Comparison of ENCODE assay signal across 8 mouse cellular contexts in the genomic region with DNA sequence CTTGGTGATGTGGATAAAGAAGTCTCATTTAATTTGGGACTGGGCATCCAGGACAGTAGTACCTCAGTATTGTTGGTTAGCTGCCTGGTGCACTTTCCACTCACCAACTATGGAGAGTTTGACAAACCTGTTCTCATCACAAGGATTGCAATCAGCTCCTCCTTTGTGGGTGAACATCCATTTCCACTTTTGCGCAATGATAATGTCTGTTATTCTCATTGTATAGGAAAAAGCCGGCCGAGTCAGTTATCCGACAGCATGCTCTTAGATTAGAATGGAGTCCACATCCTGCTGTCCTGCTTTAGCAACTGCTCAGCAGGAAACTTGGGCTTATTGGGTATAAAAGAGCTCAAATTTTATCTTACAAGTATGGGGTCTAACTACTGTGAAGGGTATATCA. TPM values are rescaled to one million over a fixed set of nuclear protein-coding genes. Genes with fewer than 3 reads are reported as not detected.
DNase-seq lines count a peak whose midpoint lies in the region; ATAC-seq lines count a peak whose summit lies in the region.

No protein-coding gene starts in this region.

- H3K9me3 ChIP-seq in heart, embryonic 11.5 days (replicated peaks; ENCODE audit: control insufficient read depth, low read length): no peaks in the 10 kb centered on the region
- no peaks in the 10 kb centered on the region for H3K9me3 ChIP-seq in embryonic facial prominence, embryonic 11.5 days (replicated peaks; ENCODE audit: control insufficient read depth, low read length)
- H3K9me3 ChIP-seq in hindbrain, embryonic 15.5 days: no peaks in the 10 kb centered on the region
- no peaks in the 10 kb centered on the region for H3K9me3 ChIP-seq in midbrain, embryonic 13.5 days

- H3K27me3 ChIP-seq in heart, embryonic 11.5 days (ENCODE audit: control insufficient read depth, insufficient read depth, low read length): no peaks in the 10 kb centered on the region
- H3K27me3 ChIP-seq in embryonic facial prominence, embryonic 11.5 days (ENCODE audit: control insufficient read depth, insufficient read depth, low read length): no peaks in the 10 kb centered on the region
- H3K27me3 ChIP-seq in hindbrain, embryonic 15.5 days: no peaks in the 10 kb centered on the region
- H3K27me3 ChIP-seq in midbrain, embryonic 13.5 days: no peaks in the 10 kb centered on the region

- intact Hi-C loops in heart, postnatal 14 days (cut with DNase I): loop anchor here (2.0 to 5.0 kb wide), 2 partner anchors 30 to 121 kb away; a partner anchor contains a TSS

- no peaks in the 10 kb centered on the region for H3K4me1 ChIP-seq in heart, embryonic 11.5 days (ENCODE audit: control insufficient read depth, insufficient read depth, low read length)
- no peaks in the 10 kb centered on the region for H3K4me1 ChIP-seq in embryonic facial prominence, embryonic 11.5 days (ENCODE audit: control insufficient read depth, insufficient read depth, low read length)
- peaks cover 20% of the 10 kb centered on the region for H3K4me1 ChIP-seq in hindbrain, embryonic 15.5 days (replicated peaks)
- H3K4me1 ChIP-seq in midbrain, embryonic 13.5 days (replicated peaks): peaks cover 27% of the 10 kb centered on the region

- DNase-seq in heart, postnatal 14 days: no peak
- DNase-seq in embryonic facial prominence, embryonic 11.5 days (ENCODE audit: low spot score): no peak
- no peak for DNase-seq in spleen, postnatal 14 days (ENCODE audit: low spot score in 2 of 2)
- no peak for DNase-seq in retina, embryonic 14.5 days (ENCODE audit: low spot score)
- DNase-seq in yolk sac, embryonic 10.5 days (ENCODE audit: low spot score): no peak

- H3K36me3 ChIP-seq in heart, embryonic 11.5 days (ENCODE audit: control insufficient read depth, insufficient read depth, low read length): peaks cover 20% of the 10 kb centered on the region
- H3K36me3 ChIP-seq in embryonic facial prominence, embryonic 11.5 days (replicated peaks; ENCODE audit: control insufficient read depth, insufficient read depth, low read depth, low read length): peaks cover 2% of the 10 kb centered on the region; the same call in 1 of the 2 replicates
- H3K36me3 ChIP-seq in hindbrain, embryonic 15.5 days: peaks cover 35% of the 10 kb centered on the region
- H3K36me3 ChIP-seq in midbrain, embryonic 13.5 days: peaks cover 34% of the 10 kb centered on the region

- peak overlapping the region; percentile 54 for H3K27ac ChIP-seq in heart, embryonic 11.5 days (ENCODE audit: low read depth, low read length)
- 0 out of 2 replicates have a peak overlapping the region, but pooled peaks have one; percentile 29 for H3K27ac ChIP-seq in embryonic facial prominence, embryonic 11.5 days (replicated peaks; ENCODE audit: low read depth, low read length)
- H3K27ac ChIP-seq in hindbrain, embryonic 15.5 days (replicated peaks): peak overlapping the region; percentile 74
- H3K27ac ChIP-seq in midbrain, embryonic 13.5 days: no peak overlapping the region

- H3K4me3 ChIP-seq in heart, embryonic 11.5 days (ENCODE audit: low read depth, low read length): peak overlapping the region; percentile 80; the same call in 1 of the 2 replicates
- no peak overlapping the region for H3K4me3 ChIP-seq in embryonic facial prominence, embryonic 11.5 days (ENCODE audit: low read depth, low read length)
- peak overlapping the region; percentile 85 for H3K4me3 ChIP-seq in hindbrain, embryonic 15.5 days
- peak overlapping the region; percentile 78 for H3K4me3 ChIP-seq in midbrain, embryonic 13.5 days (replicated peaks)

- peak overlapping the region; percentile 58; the same call in 1 of the 2 replicates for H3K9ac ChIP-seq in heart, embryonic 11.5 days (ENCODE audit: low read depth, low read length)
- peak overlapping the region; percentile 52 for H3K9ac ChIP-seq in embryonic facial prominence, embryonic 11.5 days (replicated peaks; ENCODE audit: low read length)
- 0 out of 2 replicates have a peak overlapping the region, but pooled peaks have one; percentile 30 for H3K9ac ChIP-seq in hindbrain, embryonic 15.5 days
- H3K9ac ChIP-seq in midbrain, embryonic 13.5 days (replicated peaks): no peak overlapping the region

- 82% methylated on average over 4 of the region's 4 CpGs for WGBS in heart, embryonic 11.5 days (ENCODE audit: insufficient replicate concordance)
- 97% methylated on average over 4 of the region's 4 CpGs for WGBS in embryonic facial prominence, embryonic 11.5 days
- WGBS in hindbrain, embryonic 15.5 days: 90% methylated on average over 4 of the region's 4 CpGs
- whole genome bisulfite sequencing in midbrain, embryonic 13.5 days: 92% methylated on average over 4 of the region's 4 CpGs

- H3K4me2 ChIP-seq in heart, embryonic 11.5 days: peak overlapping the region; percentile 68
- peak overlapping the region; percentile 19; the same call in 1 of the 2 replicates for H3K4me2 ChIP-seq in embryonic facial prominence, embryonic 11.5 days (ENCODE audit: low read depth, low read length)
- H3K4me2 ChIP-seq in hindbrain, embryonic 15.5 days: peak overlapping the region; percentile 67
- H3K4me2 ChIP-seq in midbrain, embryonic 13.5 days (replicated peaks): peak overlapping the region; percentile 52

- no peak for ATAC-seq in heart, embryonic 11.5 days (replicated peaks; ENCODE audit: insufficient number of reproducible peaks, low FRiP score, low TSS enrichment)
- ATAC-seq in embryonic facial prominence, embryonic 11.5 days (replicated peaks; ENCODE audit: insufficient number of reproducible peaks, low FRiP score, low TSS enrichment, low read depth): no peak
- ATAC-seq in hindbrain, embryonic 15.5 days (ENCODE audit: low FRiP score, low read depth): no peak
- ATAC-seq in midbrain, embryonic 13.5 days: no peak

RNA-seq across cellular contexts. Expression of a gene that starts 0.9 kb away (rescaled TPM):
- 66.6 and 80.5 TPM in 2 replicates for polyA plus RNA-seq in heart, embryonic 11.5 days (2014; fragmentation: Nextera tagmentation; extraction: Ambion mirVana)
- 10 to 100 TPM; 40.6 to 41.9 TPM for total RNA-seq in heart, postnatal 14 days (2021)
- 141 and 145 TPM in 2 replicates for polyA plus RNA-seq in embryonic facial prominence, embryonic 11.5 days (2014; fragmentation: Nextera tagmentation; extraction: Ambion mirVana)
- 141 and 144 TPM in 2 replicates for polyA plus RNA-seq in hindbrain, embryonic 15.5 days (2015; fragmentation: Nextera tagmentation; extraction: Ambion mirVana)
- polyA plus RNA-seq in midbrain, embryonic 13.5 days (2015; fragmentation: Nextera tagmentation; extraction: Ambion mirVana): 195 and 201 TPM in 2 replicates

RNA-seq across cellular contexts. Expression of a gene that starts 10.8 kb away (rescaled TPM):
- polyA plus RNA-seq in heart, embryonic 11.5 days (2014; fragmentation: Nextera tagmentation; extraction: Ambion mirVana): 8.3 TPM in 2 replicates
- 1 to 10 TPM; 3.8 to 4.5 TPM for total RNA-seq in heart, postnatal 14 days (2021)
- 10.0 and 12.5 TPM in 2 replicates for polyA plus RNA-seq in embryonic facial prominence, embryonic 11.5 days (2014; fragmentation: Nextera tagmentation; extraction: Ambion mirVana)
- 19.1 and 20.9 TPM in 2 replicates for polyA plus RNA-seq in hindbrain, embryonic 15.5 days (2015; fragmentation: Nextera tagmentation; extraction: Ambion mirVana)
- 15.8 and 19.7 TPM in 2 replicates for polyA plus RNA-seq in midbrain, embryonic 13.5 days (2015; fragmentation: Nextera tagmentation; extraction: Ambion mirVana)

RNA-seq across cellular contexts. Expression of a gene that starts 29.1 kb away (rescaled TPM):
- 0.27 TPM in 1 of 2 replicates, not detected in the other for polyA plus RNA-seq in heart, embryonic 11.5 days (2014; fragmentation: Nextera tagmentation; extraction: Ambion mirVana)
- under 1 TPM; 0.41 to 0.83 TPM for total RNA-seq in heart, postnatal 14 days (2021)
- 0.25 and 0.49 TPM in 2 replicates for polyA plus RNA-seq in embryonic facial prominence, embryonic 11.5 days (2014; fragmentation: Nextera tagmentation; extraction: Ambion mirVana)
- polyA plus RNA-seq in hindbrain, embryonic 15.5 days (2015; fragmentation: Nextera tagmentation; extraction: Ambion mirVana): 0.54 and 1.0 TPM in 2 replicates
- 0.34 and 0.37 TPM in 2 replicates for polyA plus RNA-seq in midbrain, embryonic 13.5 days (2015; fragmentation: Nextera tagmentation; extraction: Ambion mirVana)

RNA-seq across cellular contexts. Expression of a gene that starts 29.7 kb away (rescaled TPM):
- polyA plus RNA-seq in heart, embryonic 11.5 days (2014; fragmentation: Nextera tagmentation; extraction: Ambion mirVana): 7.1 and 9.9 TPM in 2 replicates
- 10 to 100 TPM; 24.4 to 24.8 TPM for total RNA-seq in heart, postnatal 14 days (2021)
- polyA plus RNA-seq in embryonic facial prominence, embryonic 11.5 days (2014; fragmentation: Nextera tagmentation; extraction: Ambion mirVana): 7.7 and 10.6 TPM in 2 replicates
- polyA plus RNA-seq in hindbrain, embryonic 15.5 days (2015; fragmentation: Nextera tagmentation; extraction: Ambion mirVana): 14.9 and 19.6 TPM in 2 replicates
- polyA plus RNA-seq in midbrain, embryonic 13.5 days (2015; fragmentation: Nextera tagmentation; extraction: Ambion mirVana): 18.8 and 23.1 TPM in 2 replicates

RNA-seq across cellular contexts. Expression of a gene that starts 42.2 kb away (rescaled TPM):
- 0.41 TPM in 1 of 2 replicates, not detected in the other for polyA plus RNA-seq in heart, embryonic 11.5 days (2014; fragmentation: Nextera tagmentation; extraction: Ambion mirVana)
- under 1 TPM; 0.60 to 0.66 TPM for total RNA-seq in heart, postnatal 14 days (2021)
- 1.1 and 1.9 TPM in 2 replicates for polyA plus RNA-seq in embryonic facial prominence, embryonic 11.5 days (2014; fragmentation: Nextera tagmentation; extraction: Ambion mirVana)
- 58.8 and 73.5 TPM in 2 replicates for polyA plus RNA-seq in hindbrain, embryonic 15.5 days (2015; fragmentation: Nextera tagmentation; extraction: Ambion mirVana)
- polyA plus RNA-seq in midbrain, embryonic 13.5 days (2015; fragmentation: Nextera tagmentation; extraction: Ambion mirVana): 25.6 and 27.4 TPM in 2 replicates
